Mouse (Mus musculus) adrenal gland, adult 10 weeks (tissue): ENCODE results near the gene Aebp2. TPM values are rescaled to one million over a fixed set of nuclear protein-coding genes. Genes with fewer than 3 reads are reported as not detected.

ENCODE experiments used
- polyA plus RNA-seq: library from polyadenylated mRNA; stranded (reverse); fragments of 350-450 nt; fragmentation: Illumina TruSeq; extraction: RNeasy Lipid Tissue Mini Kit (QIAGEN cat#74804); gene quantifications from one replicate; pipeline ENCODE4 v1.2.3, GENCODE M21; 2014; ENCODE audit warnings: low read depth, low replicate concordance

Gene Aebp2
- polyA plus RNA-seq, result 118 TPM

DNA sequence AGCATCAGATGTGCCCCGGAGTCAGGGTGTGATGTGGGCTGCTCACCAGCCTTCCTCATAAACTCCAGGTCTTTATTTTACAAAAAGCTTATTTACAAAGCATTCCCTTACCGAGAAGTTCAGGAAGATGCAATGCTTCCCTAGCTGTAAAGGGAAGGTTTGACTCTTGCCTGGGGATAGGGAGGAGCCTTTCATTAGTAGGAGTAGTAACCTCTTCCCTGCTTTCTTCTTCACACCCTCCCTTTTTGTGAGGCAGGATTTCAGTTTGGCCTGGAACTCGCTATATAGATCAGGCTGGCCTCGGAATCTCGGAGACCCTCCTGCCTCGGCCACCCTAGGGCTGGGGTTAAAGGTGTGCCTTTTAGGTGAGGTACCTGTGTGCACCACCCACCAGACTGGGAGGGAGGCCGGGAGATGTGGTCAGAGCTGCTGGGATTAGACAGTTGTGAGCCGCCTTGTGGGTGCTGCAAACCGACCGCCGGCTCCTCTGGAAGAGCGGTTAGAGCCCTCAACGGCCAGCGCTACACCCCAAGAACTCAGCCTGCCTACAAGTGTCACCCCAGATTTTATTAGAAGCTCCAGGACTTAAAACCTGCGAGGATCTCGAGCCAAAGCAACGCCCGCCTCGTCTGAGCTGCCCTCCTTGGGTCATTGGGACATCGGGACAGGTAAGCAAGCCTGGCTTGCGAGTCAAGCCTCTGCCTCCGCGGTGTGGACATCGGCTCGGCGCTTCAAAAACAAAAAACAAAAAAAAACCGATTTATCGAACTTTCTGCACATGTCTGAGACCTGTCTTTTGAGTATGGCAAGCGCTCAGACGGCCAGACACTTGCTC is at the start of gene Aebp2:
Aebp2 (plus strand) TSS at position 273 of the 835 bp plus-strand sequence.

Other genes starting within 250 kb of the Aebp2 start
- gene Plekha5, start 198.6 kb upstream of the Aebp2 start, polyA plus RNA-seq, result 34.0 TPM
- not detected for gene Gm11077, start 106.6 kb downstream of the Aebp2 start, polyA plus RNA-seq